Mouse (Mus musculus): ENCODE data around the gene Atp6v0d1.

GRCm38 (mm10) chr8:105518436-105519313 lies 47.2 kb downstream of the Atp6v0d1 start, which contains the start of gene Hsd11b2:
- TF ChIP-seq CTCF (IDR thresholded peaks at IDR 0.05; ENCODE audit: low read depth) (0 out of 2 replicates have a peak, but pooled peaks have one; percentile 12), EP300 (IDR thresholded peaks at IDR 0.05; ENCODE audit: low read depth) (no peak)
